Mouse (Mus musculus): Measurements from ENCODE around the gene Efcab12.

Gene Efcab12

DNA sequence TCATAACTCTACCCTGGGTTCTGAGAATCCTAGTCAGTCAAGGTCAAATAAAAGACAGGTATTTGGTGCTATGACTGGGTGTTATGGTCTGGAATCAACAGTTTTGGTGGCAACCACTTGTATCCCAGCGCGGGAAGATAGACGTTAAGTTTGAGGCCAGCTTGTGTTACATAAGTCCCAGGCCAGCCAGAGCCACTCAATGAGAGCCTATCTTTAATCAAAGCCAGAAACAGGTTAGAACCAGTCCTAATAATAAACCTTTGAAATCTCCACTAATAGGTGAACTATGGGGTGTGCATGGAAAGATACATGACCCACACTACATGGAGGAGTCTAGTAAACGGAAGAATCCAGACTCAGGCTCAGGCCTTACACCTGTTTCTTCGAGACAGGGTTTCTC, 533 bp upstream of the Efcab12 start:
- no peak for DNase-seq

DNA sequence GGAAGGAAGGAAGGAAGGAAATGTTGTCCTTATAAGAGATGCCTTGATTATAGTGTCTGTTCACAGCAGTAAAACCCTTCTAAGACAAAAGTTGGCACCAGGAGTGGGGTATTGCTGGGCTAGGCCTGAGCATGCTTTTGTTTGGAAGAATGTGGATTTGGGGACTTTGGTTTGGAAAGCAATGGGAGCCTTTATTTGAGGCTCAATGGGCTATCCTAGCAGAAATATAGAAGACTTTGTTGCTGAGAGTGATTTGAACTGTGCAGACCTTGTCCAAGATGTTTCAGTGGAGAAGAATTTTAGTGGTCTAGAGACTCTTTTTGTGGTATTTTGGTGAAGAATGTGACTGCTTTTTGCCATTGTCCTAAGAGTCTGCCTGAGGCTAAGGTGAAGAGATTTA, 4.4 kb downstream of the Efcab12 start:
- no peak for DNase-seq

DNA sequence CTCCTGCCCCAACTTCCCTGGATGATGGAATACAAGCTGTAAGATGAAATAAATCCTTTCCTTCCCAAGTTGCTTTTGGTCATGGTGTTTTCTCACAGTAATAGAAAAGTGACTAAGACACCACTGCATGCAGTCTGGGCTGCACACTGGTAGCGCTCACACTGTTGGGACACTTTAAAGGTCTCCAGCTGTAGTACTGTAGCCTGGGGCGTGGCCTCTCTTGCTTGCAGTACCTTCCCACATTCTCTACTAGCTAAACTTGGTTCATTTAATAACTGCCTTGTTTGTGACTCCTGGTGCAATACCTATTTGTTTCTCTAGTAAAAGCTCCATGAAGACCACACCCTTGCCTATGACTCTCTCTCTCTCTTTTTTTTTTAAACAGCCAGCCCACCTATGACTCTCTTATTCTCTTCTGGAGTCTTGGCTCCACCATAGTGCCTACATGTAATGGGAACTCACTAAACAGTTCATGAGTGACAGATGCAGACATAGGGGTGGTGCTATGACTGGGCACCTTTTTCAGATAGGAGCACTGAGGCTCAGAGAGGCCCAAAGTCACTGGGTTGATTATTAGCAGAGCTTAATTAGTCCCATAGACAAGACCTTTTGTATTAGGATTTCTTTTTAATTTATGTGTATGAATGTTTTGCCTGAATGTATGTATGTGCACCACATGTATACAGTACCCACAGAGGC, 5.9 kb downstream of the Efcab12 start:
- DNase-seq: no peak

DNA sequence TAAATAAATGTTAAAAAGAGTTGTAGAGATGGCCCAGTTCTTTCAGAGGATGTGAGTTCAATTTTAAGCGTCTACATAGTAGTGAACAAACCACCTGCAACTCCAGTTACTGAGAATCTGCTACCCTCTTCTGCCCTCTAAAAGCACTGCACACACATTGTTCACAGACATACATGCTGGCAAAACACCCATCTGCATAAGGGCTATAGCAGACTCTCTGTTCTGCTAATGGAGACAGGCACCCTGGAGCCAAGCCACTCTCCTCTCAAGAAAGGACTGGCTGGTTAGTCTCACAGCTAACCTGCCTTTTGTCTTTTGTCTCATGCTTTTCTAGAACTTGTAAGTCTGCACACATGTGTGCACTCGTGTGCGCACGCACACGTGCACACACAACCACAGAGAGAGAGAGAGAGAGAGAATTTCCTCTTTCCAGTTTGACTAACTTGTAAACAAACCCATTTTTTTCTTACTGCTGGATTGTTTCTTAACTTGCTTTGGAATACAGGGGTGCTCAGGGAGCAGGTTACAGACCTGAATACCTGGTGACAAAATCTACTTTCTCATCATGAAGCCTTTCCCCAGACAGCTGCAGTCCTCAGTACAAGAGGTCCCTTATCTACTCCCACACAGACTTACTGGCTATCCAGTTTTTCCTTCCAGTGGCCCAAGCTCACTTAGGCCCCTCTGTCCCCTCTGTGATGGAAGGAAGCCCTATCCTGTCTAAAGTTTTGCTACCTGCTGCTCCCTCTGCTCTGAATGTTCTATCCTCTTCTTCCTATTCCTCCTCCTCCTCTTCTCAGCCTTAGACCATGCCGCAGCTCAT, 7.2 kb downstream of the Efcab12 start:
- DNase-seq: no peak

DNA sequence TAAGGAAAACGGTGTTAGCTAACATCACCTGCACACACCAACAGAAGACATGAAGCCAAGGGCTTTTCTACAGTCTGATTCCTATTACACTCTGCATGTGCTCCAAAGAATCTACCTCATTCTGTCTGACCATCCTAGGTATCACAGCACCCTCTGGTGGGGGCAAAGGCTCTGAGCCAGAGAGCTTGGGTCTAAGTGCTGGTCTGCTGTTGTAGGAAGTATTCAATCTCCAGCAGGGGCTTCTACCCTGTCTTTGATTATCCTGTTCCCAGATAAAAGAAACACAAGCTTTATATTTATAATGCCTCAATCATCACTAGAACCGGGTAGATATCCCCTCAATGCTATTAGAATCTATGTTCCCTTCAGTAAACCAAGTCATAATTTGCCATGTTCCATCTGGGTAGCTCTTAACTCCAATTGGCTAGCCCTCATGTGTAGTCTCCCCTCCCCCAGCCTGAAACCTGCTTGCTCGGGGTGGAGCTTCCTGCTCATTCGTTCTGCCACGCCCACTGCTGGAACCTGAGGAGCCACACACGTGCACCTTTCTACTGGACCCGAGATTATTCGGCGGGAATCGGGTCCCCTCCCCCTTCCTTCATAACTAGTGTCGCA, 14.3 kb downstream of the Efcab12 start:
- peak; percentile 84 for DNase-seq

DNA sequence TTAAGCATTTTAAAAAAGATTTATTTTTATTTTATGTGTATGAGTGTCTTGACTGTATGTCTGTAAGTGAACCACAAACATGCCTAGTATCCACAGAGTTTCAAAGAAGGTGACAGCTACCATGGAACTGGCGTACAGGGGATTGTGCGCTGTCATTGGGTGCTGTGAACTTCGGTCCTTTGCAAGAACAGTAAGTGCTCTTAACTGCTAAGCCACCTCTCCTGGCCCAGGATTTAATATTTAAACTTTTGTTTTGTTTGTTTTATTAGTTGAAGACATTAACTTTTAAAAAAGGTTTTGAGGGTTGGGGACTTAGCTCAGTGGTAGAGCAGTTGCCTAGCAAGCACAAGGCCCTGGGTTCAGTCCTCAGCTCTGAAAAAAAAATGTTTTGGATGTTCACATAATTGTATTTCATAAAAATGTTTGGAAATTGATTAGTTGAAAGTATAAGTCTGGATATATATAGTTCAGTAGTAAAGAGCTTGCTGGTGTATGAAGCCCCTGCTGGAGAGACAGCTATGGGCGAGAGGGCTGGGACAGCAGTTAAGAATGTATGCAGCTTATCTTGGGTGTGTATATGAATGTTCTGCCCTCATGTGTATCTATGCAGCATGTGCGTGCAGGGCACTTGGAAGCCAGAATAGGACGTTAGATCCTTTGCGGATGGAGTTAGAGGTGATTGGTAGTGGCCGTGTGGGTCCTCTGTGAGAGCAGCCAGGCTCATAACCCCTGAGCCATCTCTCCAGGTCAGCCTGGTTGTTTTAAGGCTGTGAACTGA, 16.8 kb downstream of the Efcab12 start:
- DNase-seq: no peak

DNA sequence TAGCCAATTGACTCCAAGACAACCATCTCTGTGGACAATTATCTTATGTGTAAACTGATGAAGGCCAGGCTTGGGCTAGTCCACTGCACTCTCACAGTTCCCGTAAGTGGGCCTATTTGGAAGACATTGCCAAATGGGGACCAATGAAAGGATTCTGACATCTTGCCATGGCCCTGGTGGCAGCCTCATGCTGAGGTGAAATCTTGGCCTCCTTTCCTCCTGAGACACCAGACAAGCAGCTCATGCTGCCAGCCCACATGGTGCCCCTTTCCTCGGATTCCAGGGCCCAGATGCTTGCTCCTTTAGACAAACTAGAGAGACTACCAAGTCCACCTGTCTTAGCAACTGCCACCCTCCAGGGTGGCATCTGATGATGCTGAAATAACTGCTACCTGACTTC, 20.1 kb downstream of the Efcab12 start:
- DNase-seq: no peak

DNA sequence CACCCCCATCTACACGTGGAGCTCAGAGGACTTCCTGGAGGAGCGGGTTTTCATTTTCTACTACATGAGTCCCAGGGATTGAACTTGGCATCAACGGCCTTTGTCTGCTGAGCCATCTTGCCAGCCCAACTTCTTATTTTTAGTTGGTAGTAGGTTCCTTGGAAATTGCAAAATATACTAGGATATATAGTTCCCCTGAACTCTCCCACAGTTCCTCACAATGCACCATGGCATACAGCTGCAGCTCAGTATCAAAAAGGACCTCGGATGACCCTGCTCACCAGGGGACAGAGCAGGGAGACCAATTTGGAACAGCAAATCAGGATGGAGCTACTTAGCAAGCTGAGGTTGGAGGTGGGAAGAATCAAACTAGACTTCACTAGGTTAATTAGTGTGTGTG, 23.2 kb downstream of the Efcab12 start:
- DNase-seq: no peak

DNA sequence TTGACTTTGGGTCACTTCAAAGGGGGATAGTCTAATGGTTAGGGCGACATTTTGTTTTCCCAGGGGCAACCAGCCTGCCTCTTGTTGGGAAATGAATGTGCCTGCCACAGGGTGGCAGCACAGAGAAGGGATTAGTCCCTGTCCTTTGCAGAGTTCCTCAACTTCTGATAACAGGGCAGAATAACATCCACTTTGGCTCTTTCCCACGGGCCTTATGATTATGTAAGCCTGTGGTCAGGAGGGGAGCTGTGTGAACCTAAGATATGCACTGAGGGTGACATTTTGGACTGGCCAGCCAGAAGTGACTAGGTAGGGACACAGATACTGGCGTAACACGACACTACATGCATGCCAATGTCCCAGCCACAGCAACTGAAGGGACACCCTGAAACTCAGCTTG, 24.1 kb downstream of the Efcab12 start:
- DNase-seq: peak; percentile 56

DNA sequence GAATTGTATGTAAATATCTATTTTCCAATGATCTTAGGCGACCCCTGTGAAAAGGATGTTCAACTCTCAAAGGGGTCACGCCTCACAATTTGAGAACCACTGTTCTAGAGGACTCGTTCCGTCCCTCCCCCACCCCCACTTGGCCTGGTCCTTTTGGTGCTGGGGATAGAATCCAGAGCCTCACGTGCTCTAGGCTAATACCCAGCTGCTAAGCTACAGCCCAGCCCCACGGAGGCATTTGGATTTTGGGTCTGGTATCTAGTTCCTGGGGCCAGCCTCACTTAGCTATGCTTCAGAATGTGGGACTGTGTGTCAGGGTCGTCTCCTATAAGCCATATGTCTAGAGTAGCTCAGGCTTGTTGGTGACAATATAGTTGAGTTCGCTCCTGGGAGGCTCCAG, 26.6 kb downstream of the Efcab12 start:
- DNase-seq: no peak

DNA sequence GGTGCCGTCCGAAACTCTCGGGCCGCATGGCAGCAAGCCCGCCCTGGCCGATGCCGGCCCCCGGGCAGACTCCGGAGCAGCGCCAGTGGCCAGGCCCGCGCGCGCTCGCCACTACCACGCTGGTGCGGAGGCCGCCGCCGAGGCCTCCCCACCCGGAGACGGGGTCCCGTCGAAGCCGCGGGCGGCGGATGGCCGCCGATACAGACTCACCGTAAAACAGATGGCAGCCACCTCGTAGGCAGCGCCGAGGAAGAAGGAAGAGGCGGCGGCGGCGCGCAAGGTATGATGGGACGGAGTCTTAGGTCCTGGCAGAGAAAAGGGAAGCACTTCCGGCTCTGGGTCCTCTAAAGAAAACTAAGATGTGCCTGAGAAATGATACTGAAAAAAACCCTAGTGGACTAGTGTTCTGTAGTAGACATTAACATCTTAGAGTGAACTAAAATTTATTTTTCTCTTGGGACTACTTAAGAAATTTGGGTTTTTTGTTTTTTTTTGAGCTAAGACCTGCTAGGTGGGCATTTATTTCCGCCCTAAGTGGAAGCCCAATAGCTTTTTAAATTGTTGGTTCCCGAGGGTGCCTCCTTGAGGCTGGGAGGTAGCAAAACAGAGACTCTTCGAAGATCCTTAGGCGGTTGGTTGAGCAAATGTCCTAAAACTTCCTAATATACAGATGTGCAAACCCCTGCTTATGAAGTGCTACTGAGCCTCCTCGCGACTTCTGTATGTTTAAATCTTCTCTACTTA, 29.6 kb downstream of the Efcab12 start, which contains the start of gene Rpl32:
Rpl32 (minus strand) TSS at position 260 of the 744 bp plus-strand sequence.
- DNase-seq: peak; percentile 86

DNA sequence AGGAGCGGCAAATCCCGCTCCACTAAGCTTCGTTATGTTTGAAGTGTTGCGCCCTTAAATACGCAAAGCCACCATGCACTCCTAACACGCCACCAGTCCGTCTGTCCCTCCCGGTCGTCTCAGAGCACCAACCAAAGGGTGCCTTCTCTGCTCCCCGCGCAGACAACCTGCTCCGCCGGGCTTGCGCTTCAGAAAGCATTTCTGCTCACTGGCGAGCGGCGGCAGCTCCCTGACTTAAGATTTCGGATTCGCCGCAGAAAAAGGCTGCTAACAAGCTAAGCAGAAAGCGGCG, 30.1 kb downstream of the Efcab12 start:
- DNase-seq: no peak

DNA sequence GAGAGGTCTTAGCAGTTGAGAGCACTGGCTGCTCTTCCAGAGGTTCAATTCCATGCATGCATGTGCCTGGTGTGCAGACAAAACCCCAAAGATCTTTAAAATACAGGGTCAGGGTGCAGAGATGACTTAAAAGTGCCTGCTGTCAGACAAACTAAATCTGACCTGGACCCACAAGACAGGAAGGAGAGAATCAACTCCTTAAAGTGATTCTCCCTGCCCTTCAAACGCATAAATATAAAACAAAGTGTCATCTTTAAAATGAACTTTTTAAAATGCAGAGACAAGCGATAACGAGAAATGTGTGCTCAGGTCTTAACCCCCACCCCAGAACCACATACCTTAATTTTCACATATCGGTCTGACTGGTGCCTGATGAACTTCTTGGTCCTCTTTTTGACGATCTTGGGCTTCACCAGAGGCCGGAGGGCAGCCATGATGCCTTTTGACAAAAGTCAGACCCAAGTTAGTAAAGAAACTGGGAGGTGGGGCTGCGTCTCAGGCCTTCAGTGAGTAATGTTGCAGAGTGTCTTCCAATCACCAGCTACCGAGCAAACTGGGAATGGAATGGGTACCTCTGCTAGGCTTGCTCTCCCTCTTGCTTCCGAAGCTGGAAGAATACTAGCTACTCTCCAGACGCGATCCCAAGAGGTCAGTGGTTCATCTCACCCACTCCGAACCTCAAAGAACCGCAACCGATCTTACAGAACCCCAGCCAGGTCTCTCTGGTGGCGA, 30.6 kb downstream of the Efcab12 start:
- DNase-seq: no peak

DNA sequence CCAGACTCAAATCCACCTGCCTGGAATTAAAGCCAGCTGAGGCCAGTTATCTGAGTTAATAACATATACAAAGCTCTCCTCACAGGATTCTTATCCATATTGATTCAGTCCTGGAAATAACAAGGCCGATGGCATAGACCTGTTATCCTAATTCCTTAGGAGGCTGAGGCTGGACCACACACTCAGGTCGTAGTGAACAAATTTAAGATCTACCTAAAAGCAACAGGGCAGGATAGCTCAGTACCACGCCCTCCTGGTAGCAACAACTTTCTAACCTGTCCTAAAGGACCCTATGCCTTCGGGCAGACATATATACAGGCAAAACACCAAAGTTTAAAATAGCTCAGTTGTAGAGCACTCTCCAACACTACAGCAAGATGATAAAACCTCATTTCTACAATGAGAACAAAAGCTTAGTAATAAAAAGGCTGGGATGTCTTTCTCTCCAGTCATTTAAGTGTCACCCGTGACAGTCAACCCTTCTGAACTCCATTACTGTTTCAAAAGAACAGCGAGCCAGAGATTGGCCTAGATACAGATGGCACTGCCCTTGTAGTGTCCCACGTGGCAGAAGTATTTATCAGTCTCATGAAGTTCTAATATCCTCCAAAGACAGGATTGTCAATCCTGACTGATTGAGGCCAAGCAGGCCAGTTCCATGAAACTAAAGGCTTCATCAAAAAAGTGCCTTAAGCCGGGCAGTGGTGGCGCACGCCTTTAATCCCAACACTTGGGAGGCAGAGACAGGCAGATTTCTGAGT, 33.6 kb downstream of the Efcab12 start:
- DNase-seq: no peak

DNA sequence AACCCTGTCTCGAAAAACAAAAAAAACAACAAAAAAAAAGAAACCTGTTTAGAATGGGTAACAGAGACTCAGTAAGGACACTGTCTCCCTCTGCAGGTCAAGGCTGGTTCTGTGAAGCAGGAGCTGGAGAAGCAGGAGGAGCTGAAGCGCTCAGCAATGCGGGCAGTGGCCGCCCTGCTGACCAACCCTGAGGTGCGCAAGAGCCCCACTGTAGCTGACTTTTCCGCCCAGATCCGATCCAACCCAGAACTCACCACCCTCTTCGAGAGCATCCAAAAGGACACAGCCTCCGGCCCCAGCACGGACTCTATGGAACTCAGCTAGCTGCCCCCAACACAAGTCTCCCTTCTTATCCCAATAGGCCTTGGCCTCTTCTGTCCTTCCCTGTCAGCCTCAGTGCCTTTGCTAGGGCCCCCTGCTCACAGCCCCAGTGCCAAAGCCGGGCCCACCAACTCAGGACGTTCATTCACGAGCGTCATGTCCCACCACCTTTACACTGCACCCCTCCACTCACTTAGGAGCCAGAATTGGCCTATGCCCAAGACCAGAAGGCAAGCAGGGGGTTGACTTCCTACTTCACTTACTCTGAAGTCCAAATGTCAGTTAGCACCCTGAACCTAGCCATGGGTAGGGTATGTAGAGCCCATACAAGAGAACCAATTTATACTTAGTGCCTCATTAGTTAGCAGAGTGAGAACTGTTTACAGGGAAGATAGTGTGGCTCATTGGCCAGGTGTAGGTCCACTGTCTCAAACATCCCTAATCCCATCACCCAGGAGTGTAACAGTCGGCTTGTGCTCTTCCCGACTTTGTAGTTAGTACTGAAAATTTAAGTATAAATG, 34.5 kb downstream of the Efcab12 start:
- peak; percentile 54 for DNase-seq

DNA sequence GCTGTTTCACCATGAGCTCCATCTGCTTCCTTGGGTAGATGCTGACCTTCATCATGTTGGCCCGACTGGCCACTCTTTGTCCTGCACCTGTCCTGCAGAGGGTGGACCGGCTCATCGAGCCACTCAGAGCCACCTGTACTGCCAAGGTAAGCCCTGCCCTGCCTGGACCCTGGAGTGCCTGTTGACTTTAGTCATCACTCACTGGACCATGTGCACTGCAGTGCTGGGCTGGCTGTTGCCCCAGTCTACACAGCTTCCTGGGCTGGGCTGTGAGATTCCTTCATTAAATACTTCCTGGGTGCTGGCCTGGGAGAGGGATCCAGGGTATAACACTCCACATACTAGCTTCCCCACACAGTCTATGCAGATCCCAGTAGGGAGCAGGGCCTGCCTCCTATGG, 36.4 kb downstream of the Efcab12 start:
- DNase-seq: no peak

DNA sequence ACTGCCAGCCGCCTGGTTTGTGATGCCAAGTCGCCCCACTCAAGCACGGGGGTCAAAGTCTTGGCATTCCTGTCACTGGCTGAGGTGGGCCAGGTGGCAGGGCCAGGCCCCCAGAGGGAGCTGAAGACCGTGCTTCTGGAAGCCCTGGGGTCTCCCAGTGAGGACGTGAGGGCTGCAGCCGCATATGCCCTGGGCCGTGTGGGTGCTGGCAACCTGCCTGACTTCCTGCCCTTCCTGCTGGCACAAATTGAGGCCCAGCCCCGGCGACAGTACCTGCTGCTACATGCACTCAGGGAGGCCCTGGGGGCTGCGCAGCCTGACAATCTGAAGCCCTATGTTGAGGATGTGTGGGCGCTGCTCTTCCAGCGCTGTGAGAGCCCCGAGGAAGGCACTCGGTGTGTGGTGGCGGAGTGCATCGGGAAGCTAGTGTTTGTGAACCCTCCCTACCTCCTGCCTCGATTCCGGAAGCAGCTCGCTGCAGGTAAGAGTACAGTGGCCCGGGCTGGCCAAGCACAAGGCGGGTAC, 45.5 kb downstream of the Efcab12 start:
- peak; percentile 44 for DNase-seq

DNA sequence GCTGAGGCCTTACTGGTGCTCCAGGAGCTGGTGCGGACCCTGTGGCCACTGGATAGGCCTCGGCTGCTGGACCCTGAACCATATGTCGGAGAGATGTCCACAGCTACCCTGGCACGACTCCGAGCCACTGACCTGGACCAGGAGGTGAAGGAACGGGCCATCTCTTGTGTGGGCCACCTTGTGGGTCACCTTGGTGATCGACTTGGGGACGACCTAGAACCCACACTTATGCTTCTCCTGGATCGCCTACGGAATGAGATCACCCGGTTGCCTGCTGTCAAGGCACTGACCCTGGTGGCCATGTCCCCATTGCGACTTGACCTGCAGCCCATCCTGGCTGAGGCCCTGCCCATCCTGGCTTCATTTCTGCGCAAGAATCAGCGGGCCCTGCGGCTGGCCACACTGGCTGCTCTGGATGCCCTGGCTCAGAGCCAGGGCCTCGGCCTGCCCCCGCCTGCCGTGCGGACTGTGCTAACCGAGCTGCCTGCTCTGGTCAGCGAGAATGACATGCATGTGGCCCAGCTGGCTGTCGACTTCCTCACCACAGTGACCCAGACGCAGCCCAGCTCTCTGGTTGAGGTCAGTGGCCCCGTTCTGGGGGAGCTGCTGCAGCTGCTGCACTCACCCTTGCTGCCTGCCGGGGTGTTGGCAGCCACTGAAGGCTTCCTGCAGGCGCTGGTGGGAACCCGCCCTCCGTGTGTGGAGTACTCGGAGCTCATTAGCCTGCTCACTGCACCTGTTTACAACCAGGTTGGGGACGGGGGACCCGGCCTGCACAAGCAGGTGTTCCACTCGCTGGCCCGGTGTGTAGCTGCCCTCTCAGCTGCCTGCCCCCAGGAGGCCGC, 46.1 kb downstream of the Efcab12 start:
- DNase-seq: peak; percentile 32

DNA sequence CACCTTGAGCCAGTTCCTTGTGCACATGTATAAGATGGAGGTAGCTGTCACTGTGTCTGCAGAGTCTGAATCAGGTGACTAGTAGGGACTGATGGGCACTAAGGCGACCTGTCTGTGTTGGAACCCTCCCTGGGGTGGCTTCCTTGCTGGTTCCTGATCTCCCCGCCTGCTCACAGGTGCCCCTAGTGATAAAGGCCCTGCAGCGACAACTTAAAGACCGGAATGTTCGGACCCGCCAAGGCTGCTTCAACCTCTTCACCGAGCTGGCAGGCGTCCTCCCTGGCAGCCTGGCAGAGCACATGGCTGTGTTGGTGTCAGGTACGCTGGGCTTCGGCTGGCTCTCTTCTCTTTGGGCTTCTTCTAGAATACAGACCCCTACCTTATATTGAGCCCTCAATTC, 47.2 kb downstream of the Efcab12 start:
- DNase-seq: no peak

Measured in thymus, postnatal 25 days (tissue).